Mouse (Mus musculus): ENCODE measurements around the gene Vmn2r22. TPM values are rescaled to one million over a fixed set of nuclear protein-coding genes. Genes with fewer than 3 reads are reported as not detected.
"Not testable (repeated sequence)": the region's sequence is repeated elsewhere in the genome, so short reads cannot be mapped to it uniquely, and the experiment has no call there.

The Vmn2r22 gene
- polyA plus RNA-seq, 1 experiment from 2014 or later = not detected

DNA sequence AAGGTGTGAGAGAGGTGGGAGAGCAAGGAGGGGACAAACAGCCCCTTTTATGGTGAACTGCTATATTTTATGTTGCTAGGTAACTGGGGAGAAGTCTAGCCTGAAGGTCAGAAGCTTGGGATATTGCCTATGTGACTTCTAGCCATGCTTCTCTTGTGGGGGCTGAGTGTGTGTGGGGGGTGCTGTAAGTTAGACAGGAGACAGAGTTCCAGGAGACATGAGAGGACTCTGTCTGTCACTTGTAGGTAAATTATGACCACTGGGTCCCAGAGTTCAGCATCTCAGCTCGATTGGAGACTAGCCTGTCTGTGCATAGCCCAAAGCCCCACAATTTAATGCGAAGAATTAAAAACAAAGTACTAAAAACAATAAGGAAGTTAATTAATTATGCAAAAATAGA is 75.8 kb downstream of the Vmn2r22 start:
- H3K4me3 ChIP-seq (ENCODE audit: low read depth, low read length); H3K4me2 ChIP-seq (replicated peaks; ENCODE audit: low read depth, low read length); H3K4me1 ChIP-seq (ENCODE audit: control insufficient read depth, insufficient read depth, low read length); H3K9ac ChIP-seq (replicated peaks; ENCODE audit: low read depth, low read length); H3K27me3 ChIP-seq (ENCODE audit: control insufficient read depth, insufficient read depth, low read length); H3K27ac ChIP-seq (ENCODE audit: low read length); H3K9me3 ChIP-seq (ENCODE audit: control insufficient read depth, low read depth, low read length); H3K36me3 ChIP-seq (ENCODE audit: control insufficient read depth, insufficient read depth, low read length); ATAC-seq (ENCODE audit: insufficient number of reproducible peaks, insufficient read depth, low FRiP score, low read depth): not testable (repeated sequence)
- no CpG with 5 or more reads among the region's 2 CpGs for WGBS

Other genes with a start within 250 kb of the Vmn2r22 start
- not detected in 2 replicates for gene Vmn2r20, start 232.6 kb downstream of the Vmn2r22 start, polyA plus RNA-seq (2014; fragmentation: Nextera tagmentation; extraction: Ambion mirVana)
- not detected in 2 replicates for gene Vmn2r21, start 117.3 kb downstream of the Vmn2r22 start, polyA plus RNA-seq (2014; fragmentation: Nextera tagmentation; extraction: Ambion mirVana)
- not detected in 2 replicates for gene Vmn2r23, start 51.9 kb upstream of the Vmn2r22 start, polyA plus RNA-seq (2014; fragmentation: Nextera tagmentation; extraction: Ambion mirVana)
- not detected in 2 replicates for gene Vmn2r24, start 128.2 kb upstream of the Vmn2r22 start, polyA plus RNA-seq (2014; fragmentation: Nextera tagmentation; extraction: Ambion mirVana)
- not detected in 2 replicates for gene Vmn2r25, start 202.7 kb upstream of the Vmn2r22 start, polyA plus RNA-seq (2014; fragmentation: Nextera tagmentation; extraction: Ambion mirVana)

Data from stomach, embryonic 14.5 days (tissue).